Mouse (Mus musculus) stomach, embryonic 14.5 days (tissue): ENCODE results near the gene Sumo2. TPM values are rescaled to one million over a fixed set of nuclear protein-coding genes. Genes with fewer than 3 reads are reported as not detected.

Source experiments
- ATAC-seq: fragments of 200-750 bp; cut with Nextera tagmentation; 2 replicates; pipeline ENCODE4 v1.8.0; 2017; ENCODE audit warnings: low read depth, moderate TSS enrichment; ENCODE audit not compliant: insufficient number of reproducible peaks, insufficient read depth, low FRiP score
- H3K27ac ChIP-seq: fragments of 300-500 bp; sonication (generic); 2 replicates; pipeline ENCODE4 v1.5.1; 2014; ENCODE audit warnings: mild to moderate bottlenecking, low read length, moderate library complexity, mixed read lengths
- H3K27me3 ChIP-seq: fragments of 300-500 bp; sonication (generic); 2 replicates; pipeline ENCODE4 v1.6.1; 2014; ENCODE audit warnings: low read length, control low read depth, mixed read lengths; ENCODE audit not compliant: control insufficient read depth, insufficient read depth
- H3K36me3 ChIP-seq: fragments of 300-500 bp; sonication (generic); 2 replicates; pipeline ENCODE4 v1.6.1; 2014; ENCODE audit warnings: mild to moderate bottlenecking, control low read depth, low read length, moderate library complexity, mixed read lengths; ENCODE audit not compliant: control insufficient read depth, insufficient read depth
- H3K4me1 ChIP-seq: fragments of 300-500 bp; sonication (generic); 2 replicates; pipeline ENCODE4 v1.6.1; 2014; ENCODE audit warnings: low read length, control low read depth, mixed read lengths; ENCODE audit not compliant: control insufficient read depth, insufficient read depth
- H3K4me2 ChIP-seq: fragments of 300-500 bp; sonication (generic); replicated peaks from 2 replicates; pipeline ENCODE4 v1.6.1; 2014; ENCODE audit warnings: low read depth, low read length, control low read depth
- H3K4me3 ChIP-seq: fragments of 300-500 bp; sonication (generic); 2 replicates; pipeline ENCODE4 v1.5.1; 2014; ENCODE audit warnings: low read depth, low read length, control low read depth
- H3K9ac ChIP-seq: fragments of 300-500 bp; sonication (generic); replicated peaks from 2 replicates; pipeline ENCODE4 v1.6.1; 2014; ENCODE audit warnings: low read depth, mild to moderate bottlenecking, control low read depth, low read length, moderate library complexity, mixed read lengths
- H3K9me3 ChIP-seq: fragments of 300-500 bp; sonication (generic); 2 replicates; pipeline ENCODE4 v1.6.1; 2016; ENCODE audit warnings: low read depth, low read length, control low read depth; ENCODE audit not compliant: control insufficient read depth
- WGBS: fragments of 180-500 bp; shearing (Covaris S2); extraction: QIAGEN DNeasy Blood & Tissue Kit; methylation state at CpG from one replicate; pipeline ENCODE4 v1.1.7; 2014; 5-methylcytosine and 5-hydroxymethylcytosine counted together
- polyA plus RNA-seq: library from polyadenylated mRNA; unstranded; fragments of >200 nt; fragmentation: Nextera tagmentation; extraction: Ambion mirVana; gene quantifications from 2 replicates; pipeline ENCODE4 v1.2.1, GENCODE M21; 2014

Sumo2 gene
- polyA plus RNA-seq = 984 and 994 TPM in 2 replicates

DNA sequence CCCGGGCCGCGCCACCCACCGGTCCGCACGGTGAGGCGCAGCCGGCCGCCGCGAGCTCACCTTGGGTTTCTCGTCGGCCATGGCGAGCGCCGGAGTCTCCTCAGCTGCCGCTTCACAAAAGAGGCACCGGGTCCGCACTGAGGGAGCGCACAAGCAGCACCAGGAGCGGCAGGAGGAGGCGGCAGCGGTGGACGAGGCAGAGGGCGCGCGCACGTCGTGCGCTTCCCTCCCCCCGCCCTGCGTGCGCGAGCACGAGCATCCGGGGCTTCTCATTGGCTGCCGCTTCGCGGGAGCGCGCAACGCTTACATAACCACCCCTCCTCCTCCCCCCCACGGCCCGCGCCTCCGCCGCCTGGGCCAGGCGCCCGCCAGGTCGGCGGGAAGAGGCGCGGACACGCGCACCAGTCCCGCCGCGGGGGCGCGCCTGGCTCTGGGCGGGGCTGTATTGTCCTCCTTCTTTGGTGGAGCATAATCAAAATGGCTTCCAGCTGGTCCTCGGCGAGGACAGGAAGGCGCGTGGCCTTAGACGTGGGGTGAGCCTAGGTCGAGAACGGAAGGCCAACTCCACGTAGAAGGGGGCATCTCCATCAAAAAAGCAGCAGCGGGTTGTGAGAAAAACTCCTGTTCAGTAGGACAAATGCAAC is at the start of gene Sumo2:
TSS of gene Sumo2 (minus strand) at position 239 of the 644 bp plus-strand sequence.
- ATAC-seq = peak; percentile 92
- peaks cover 10% of the 10 kb centered on the region; the same call in 1 of the 2 replicates for H3K4me1 ChIP-seq
- WGBS = 1% methylated on average over 47 of the region's 70 CpGs
- peak within 1 kb of the TSS; percentile 95 for H3K4me3 ChIP-seq
- H3K4me2 ChIP-seq = peak within 1 kb of the TSS; percentile 67
- no peaks in the 10 kb centered on the region for H3K27me3 ChIP-seq
- H3K9ac ChIP-seq = peak within 1 kb of the TSS; percentile 93
- H3K27ac ChIP-seq = peak within 1 kb of the TSS; percentile 99
- H3K36me3 ChIP-seq = peaks cover 24% of the 10 kb centered on the region
- H3K9me3 ChIP-seq = no peaks in the 10 kb centered on the region

DNA sequence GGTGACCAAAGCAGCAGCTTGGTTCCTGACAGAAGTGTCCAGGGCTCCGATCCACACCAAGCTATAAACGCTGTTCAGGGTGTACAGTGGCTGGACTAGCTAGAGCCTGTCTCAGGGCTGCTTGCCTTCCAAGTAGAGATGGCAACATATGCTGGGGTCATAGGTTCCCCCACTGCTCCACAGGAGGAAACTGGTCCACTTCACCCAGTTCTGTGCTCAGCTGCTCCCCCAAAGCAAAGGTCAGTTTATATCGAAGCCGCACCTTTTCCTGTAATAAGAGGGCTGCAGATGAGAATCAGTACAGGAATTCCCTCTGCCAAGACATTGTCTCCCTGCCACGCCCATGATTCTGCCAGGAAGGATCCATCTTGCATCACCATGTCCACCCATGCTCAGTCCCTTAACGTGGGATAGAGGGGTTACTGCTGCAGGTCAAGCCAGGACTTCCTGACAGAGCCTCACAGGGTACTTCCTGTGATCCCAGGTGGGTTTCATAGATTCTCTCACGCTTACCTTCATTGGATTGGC is 49.6 kb upstream of the Sumo2 start:
- WGBS = 88% methylated on average over 7 of the region's 7 CpGs
- Histone ChIP-seq H3K9me3 (no peaks in the 10 kb centered on the region), H3K36me3 (peaks cover 91% of the 10 kb centered on the region), H3K27ac (no peak overlapping the region), H3K4me3 (no peak overlapping the region), H3K27me3 (no peaks in the 10 kb centered on the region), H3K4me1 (no peaks in the 10 kb centered on the region), H3K9ac (no peak overlapping the region), H3K4me2 (no peak overlapping the region)
- no peak for ATAC-seq

DNA sequence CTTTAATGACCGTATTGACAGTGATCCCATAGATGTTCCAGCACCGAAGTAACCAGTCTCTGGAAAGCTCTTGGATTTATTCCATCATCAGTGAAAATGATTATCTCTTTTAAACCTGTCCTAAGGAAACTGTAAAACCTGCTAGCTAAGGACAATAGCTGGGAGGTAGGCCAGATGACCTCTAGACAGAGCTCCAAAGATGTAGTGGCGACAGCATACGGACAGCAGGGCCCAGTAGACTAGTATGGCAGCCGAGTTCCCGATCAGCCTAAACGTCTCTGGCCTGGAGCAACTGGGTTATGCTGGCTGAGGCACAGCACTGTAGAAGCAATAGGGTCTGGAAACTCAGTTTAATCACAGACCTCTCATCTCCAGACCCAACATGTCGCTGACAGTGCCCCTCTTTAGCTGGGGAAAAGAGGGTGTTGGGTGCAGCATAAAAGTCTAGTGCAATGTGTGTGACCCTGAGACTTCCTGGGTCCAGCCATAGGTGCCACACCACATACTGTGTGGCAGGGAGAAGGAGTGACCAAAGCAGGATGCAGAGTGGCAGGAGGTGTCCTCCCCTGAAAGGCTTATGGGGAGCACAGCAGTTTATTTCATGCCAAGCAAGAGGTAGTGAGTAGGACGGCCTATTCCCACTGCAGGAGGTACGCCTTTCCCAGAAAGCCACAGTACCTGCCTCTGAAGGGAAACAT is 48.4 kb upstream of the Sumo2 start:
- H3K27ac ChIP-seq = no peak overlapping the region
- peaks cover 90% of the 10 kb centered on the region for H3K36me3 ChIP-seq
- 82% methylated on average over 10 of the region's 10 CpGs for WGBS
- H3K27me3 ChIP-seq = no peaks in the 10 kb centered on the region
- no peak overlapping the region for H3K4me2 ChIP-seq
- H3K9me3 ChIP-seq = no peaks in the 10 kb centered on the region
- H3K4me3 ChIP-seq = no peak overlapping the region
- no peak overlapping the region for H3K9ac ChIP-seq
- no peak for ATAC-seq
- H3K4me1 ChIP-seq = no peaks in the 10 kb centered on the region

DNA sequence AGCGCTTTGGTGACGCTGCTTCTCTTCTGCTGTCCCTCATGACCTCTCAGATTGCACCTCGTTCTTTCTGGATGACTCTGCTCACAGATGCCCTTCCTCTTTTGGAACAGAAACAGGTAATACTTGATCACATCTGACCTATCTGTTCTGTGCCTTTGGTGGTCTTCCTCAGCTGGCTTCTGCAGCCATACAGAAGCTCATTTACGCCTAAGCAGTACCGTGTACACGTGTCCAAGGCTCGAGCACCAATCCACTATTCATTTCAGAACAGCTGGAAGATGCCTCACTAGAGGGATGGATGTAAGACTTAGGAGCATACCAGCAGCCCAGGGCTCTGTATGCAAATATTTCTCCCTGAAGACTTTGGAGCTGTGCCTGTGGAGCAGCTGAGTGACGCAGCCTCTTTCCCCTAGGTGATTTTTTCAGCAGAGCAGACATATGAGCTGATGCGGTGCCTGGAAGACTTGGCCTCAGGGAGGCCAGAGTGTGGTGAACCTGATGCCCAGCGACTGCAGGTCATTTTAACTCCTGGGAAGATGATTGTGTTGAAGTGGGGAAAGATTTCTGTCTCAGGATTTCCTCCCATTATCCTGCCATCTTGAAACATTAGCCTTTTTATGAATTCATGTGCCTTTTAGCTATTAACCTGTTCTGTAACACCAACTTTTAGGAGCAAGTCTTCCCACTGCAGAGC is 47.0 kb upstream of the Sumo2 start:
- no peak overlapping the region for H3K27ac ChIP-seq
- 77% methylated on average over 10 of the region's 10 CpGs for WGBS
- H3K4me1 ChIP-seq = no peaks in the 10 kb centered on the region
- H3K9ac ChIP-seq = no peak overlapping the region
- H3K9me3 ChIP-seq = no peaks in the 10 kb centered on the region
- no peaks in the 10 kb centered on the region for H3K27me3 ChIP-seq
- H3K4me3 ChIP-seq = no peak overlapping the region
- no peak overlapping the region for H3K4me2 ChIP-seq
- ATAC-seq = no peak
- H3K36me3 ChIP-seq = peaks cover 95% of the 10 kb centered on the region

DNA sequence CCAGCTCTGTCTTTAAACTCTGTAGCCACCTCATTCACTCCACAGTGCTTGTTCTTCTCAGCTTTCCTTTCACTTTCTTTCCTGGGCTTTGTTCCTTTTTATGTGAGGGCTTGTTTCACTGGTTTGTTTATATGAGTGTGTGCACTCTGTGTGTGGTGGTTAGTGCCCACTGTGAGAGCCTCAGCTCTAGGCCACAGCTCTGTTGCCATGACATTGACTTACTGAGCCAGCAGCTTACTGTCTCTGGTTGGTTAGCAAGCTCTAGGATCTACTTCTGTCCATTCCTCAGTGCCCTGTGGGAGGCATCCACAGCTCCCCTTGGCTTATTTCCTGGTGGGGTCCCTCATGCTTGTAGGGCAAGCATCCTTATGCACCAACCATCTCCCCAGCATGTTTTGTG is 43.0 kb upstream of the Sumo2 start:
- Histone ChIP-seq H3K4me2 (no peak overlapping the region), H3K27me3 (no peaks in the 10 kb centered on the region), H3K4me3 (no peak overlapping the region), H3K27ac (no peak overlapping the region), H3K4me1 (no peaks in the 10 kb centered on the region), H3K9me3 (no peaks in the 10 kb centered on the region), H3K9ac (no peak overlapping the region), H3K36me3 (peaks cover 61% of the 10 kb centered on the region)
- ATAC-seq = no peak

DNA sequence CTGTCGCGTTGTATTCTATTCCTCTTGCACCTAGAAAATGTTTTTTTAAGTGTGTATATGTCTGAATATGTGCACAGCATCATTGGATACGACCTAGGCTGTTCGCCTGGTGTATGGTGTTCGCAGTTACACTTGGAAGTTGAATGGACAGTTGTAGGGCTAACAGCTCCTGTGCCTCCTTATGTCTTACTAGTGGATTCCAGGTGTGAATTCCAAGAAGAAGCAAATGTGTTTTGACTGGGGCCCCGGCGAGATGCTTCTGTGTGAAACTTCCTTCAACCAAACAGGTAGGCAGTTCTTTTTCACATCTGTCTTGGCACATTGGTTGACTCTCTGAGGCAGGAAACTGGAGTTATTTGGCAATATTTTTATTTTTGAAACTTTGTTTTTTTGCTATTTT is 28.9 kb upstream of the Sumo2 start:
- Histone ChIP-seq H3K27me3 (no peaks in the 10 kb centered on the region), H3K9ac (peak overlapping the region; percentile 76)

DNA sequence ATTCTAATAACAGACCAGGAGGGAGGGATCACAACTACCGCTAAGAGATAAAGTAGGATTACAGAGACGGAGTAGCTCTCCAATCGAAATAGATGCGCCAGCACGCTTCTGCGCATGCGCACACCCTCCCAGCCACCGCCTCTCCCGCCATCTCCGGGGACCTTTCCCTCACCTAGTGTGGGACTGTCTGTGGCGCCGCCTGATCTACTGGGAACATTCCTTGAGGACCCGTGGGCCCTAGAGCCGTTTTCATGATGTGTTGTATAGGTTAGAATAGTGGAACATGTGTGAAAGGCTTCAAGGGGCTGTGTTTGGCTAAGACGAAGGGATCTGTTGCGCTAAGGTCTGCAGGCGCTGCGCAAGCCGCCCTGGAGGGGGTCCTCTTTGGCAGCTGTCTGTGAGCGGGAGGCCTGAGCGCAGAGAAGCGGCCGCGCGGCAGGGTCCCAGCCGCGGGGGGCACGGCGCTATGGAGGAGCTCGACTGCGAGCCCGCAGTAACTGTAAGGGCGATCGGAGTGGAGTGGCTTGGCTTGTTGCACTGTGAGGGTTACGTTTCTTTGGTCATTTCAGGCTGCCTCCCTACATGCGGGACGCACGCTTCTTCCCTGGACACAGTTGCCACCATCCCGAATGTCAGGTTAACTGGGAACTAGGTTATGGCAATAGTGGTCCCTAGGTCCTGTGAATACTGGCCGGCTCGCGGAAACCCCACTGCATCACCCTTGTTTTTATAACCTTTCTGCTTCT is 28.2 kb upstream of the Sumo2 start, which contains the start of gene Nup85:
TSS of gene Nup85 (plus strand) at position 371 of the 746 bp plus-strand sequence.
- WGBS = under 1% methylated on average over 42 of the region's 42 CpGs
- Histone ChIP-seq H3K9ac (peak within 1 kb of the TSS; percentile 76), H3K9me3 (no peaks in the 10 kb centered on the region), H3K36me3 (peaks cover 30% of the 10 kb centered on the region), H3K4me2 (peak within 1 kb of the TSS; percentile 61), H3K4me3 (peak within 1 kb of the TSS; percentile 97), H3K4me1 (peaks cover 7% of the 10 kb centered on the region; the same call in 1 of the 2 replicates), H3K27me3 (no peaks in the 10 kb centered on the region), H3K27ac (peak within 1 kb of the TSS; percentile 82; the same call in 1 of the 2 replicates)
- peak; percentile 93 for ATAC-seq

More for the DNA sequence above, 28.9 kb upstream of the Sumo2 start:
- Histone ChIP-seq H3K36me3 (peaks cover 37% of the 10 kb centered on the region), H3K4me1 (peaks cover 7% of the 10 kb centered on the region; the same call in 1 of the 2 replicates), H3K4me2 (peak overlapping the region; percentile 61), H3K9me3 (no peaks in the 10 kb centered on the region), H3K27ac (no peak overlapping the region), H3K4me3 (peak overlapping the region; percentile 97)
- no peak for ATAC-seq
- 14% methylated on average over 7 of the region's 7 CpGs for WGBS
